Mouse (Mus musculus): Measurements from ENCODE around the gene Fgf23. TPM values are rescaled to one million over a fixed set of nuclear protein-coding genes. Genes with fewer than 3 reads are reported as not detected.
A peak's percentile ranks its signal among the peaks of the same experiment; 100 is the strongest.

The Fgf23 gene
- 0.11 TPM in 1 of 2 replicates, not detected in the other for polyA plus RNA-seq (2016; fragmentation: Nextera tagmentation; extraction: Ambion mirVana)

DNA sequence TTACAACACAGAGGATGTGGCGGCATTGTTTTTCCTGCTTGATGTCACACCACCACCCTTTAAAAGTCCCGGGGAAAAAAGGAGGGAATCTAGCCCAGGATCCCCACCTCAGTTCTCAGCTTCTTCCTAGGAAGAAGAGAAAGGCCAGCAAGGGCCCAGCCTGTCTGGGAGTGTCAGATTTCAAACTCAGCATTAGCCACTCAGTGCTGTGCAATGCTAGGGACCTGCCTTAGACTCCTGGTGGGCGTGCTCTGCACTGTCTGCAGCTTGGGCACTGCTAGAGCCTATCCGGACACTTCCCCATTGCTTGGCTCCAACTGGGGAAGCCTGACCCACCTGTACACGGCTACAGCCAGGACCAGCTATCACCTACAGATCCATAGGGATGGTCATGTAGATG is at the start of gene Fgf23:
Gene Fgf23, plus strand, starts transcription at position 86 of the 400 bp plus-strand sequence.
- Histone ChIP-seq H3K4me2 (peak within 1 kb of the TSS; percentile 33), H3K4me3 (replicated peaks) (no peak within 1 kb of the TSS), H3K36me3 (no peaks in the 10 kb centered on the region), H3K4me1 (replicated peaks) (peaks cover 8% of the 10 kb centered on the region), H3K27ac (no peak within 1 kb of the TSS), H3K9ac (replicated peaks) (peak within 1 kb of the TSS; percentile 31; the same call in 1 of the 2 replicates), H3K27me3 (peaks cover 5% of the 10 kb centered on the region; the same call in 1 of the 2 replicates), H3K9me3 (no peaks in the 10 kb centered on the region)
- peak; percentile 90 for ATAC-seq (ENCODE audit: insufficient number of reproducible peaks, insufficient read depth, low FRiP score, low TSS enrichment, low read depth)
- WGBS, result 6% methylated on average over 5 of the region's 5 CpGs

DNA sequence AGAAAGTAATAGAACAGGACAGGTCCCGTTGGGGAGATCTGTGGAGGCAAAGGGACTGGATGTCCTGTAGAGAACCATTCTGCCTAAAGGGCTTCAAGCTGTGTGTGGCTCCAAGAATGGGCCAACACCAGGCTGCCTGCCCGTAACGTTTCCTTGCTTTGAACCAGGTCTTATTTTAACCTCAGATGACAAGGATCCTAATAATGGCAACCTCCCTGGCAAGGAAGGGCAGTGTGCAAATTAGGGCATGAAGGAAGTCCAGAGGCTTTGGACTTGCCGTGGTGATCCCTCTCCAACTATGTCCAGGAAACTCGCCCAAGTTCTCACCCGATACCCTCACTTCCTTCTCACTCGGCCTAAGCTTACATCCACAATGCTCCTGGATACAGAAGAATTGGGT is 47.9 kb upstream of the Fgf23 start:
- peaks cover 19% of the 10 kb centered on the region for H3K4me1 ChIP-seq (replicated peaks)
- H3K36me3 ChIP-seq, result no peaks in the 10 kb centered on the region
- no peak overlapping the region for H3K9ac ChIP-seq (replicated peaks)
- no peaks in the 10 kb centered on the region for H3K9me3 ChIP-seq
- no peak for ATAC-seq (ENCODE audit: insufficient number of reproducible peaks, insufficient read depth, low FRiP score, low TSS enrichment, low read depth)
- H3K27me3 ChIP-seq, result peaks cover 32% of the 10 kb centered on the region
- no peak overlapping the region for H3K4me3 ChIP-seq (replicated peaks)
- no peak overlapping the region for H3K4me2 ChIP-seq
- H3K27ac ChIP-seq, result no peak overlapping the region
- WGBS, result 67% methylated on average over 7 of the region's 7 CpGs

DNA sequence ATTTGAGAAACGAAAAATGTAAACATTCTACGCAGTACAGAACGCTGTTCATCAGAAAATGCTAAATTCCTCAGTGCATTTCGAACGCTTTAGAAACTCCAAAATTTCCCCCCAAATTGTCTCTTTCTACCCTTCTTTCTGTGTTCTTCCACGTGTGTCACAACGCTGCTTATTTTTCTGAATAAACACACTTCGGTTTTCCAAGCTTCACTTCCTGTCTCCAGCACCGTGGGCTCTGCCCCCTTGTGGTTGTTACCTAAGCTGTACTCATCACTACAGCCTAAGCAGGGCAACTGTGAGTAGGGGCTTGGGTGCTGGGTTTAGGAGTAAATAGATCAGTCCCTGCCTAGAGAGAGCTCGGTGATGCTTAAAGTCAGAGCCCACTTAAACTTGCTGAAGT is 37.9 kb upstream of the Fgf23 start:
- H3K27me3 ChIP-seq, result no peaks in the 10 kb centered on the region
- no peak overlapping the region for H3K27ac ChIP-seq
- no peaks in the 10 kb centered on the region for H3K36me3 ChIP-seq
- 0 out of 2 replicates have a peak overlapping the region, but pooled peaks have one; percentile 12 for H3K4me3 ChIP-seq (replicated peaks)
- no peaks in the 10 kb centered on the region for H3K9me3 ChIP-seq
- H3K9ac ChIP-seq (replicated peaks), result no peak overlapping the region
- 38% methylated on average over 10 of the region's 10 CpGs for WGBS
- no peak for ATAC-seq (ENCODE audit: insufficient number of reproducible peaks, insufficient read depth, low FRiP score, low TSS enrichment, low read depth)
- H3K4me1 ChIP-seq (replicated peaks), result no peaks in the 10 kb centered on the region
- peak overlapping the region; percentile 30 for H3K4me2 ChIP-seq

DNA sequence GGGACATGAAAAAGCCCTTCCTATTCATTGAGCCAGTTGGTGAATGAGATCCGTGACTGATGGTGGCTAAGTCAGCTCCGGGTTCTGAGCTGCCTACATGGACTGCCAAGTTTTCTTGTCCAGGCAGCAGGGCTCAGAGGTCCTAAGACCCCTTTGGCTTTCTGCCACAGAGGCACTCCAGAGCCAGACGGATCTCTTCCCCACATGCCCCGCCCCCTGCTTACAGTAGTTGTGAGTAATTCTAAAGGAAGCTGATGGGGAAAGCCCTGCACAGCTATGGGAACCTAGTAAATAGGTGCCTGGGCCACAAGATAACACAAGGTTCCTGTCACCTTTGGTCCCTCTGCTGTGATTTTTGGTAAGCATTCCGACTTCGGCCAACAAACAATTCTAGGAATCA is 27.8 kb upstream of the Fgf23 start:
- Histone ChIP-seq H3K36me3 (no peaks in the 10 kb centered on the region), H3K9me3 (no peaks in the 10 kb centered on the region), H3K27me3 (no peaks in the 10 kb centered on the region), H3K9ac (replicated peaks) (no peak overlapping the region), H3K4me3 (replicated peaks) (no peak overlapping the region), H3K4me2 (no peak overlapping the region), H3K27ac (no peak overlapping the region), H3K4me1 (replicated peaks) (peaks cover 3% of the 10 kb centered on the region)
- WGBS, result 64% methylated on average over 6 of the region's 6 CpGs
- ATAC-seq (ENCODE audit: insufficient number of reproducible peaks, insufficient read depth, low FRiP score, low TSS enrichment, low read depth), result no peak

DNA sequence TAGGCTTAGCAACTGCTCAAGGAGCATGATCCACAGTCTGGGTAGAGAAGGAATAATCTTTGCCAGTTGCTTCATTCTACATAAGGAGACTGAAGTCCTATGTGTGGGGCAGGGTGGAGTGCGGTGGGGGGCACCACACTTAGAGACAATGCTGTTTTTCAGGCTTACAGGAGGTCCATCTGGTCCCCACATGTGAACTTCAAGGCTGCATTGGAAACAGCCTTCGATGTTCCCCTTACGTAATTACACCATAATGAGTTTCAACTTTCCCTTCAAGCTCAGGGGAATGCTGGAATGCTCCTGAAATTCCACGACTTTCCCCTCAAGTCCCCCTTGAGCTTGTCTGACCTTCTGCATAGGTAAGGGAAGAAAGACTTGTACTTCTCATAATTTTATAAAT is 21.9 kb upstream of the Fgf23 start:
- WGBS, result 4% methylated on average over 4 of the region's 4 CpGs
- no peaks in the 10 kb centered on the region for H3K9me3 ChIP-seq
- peak; percentile 87; the same call in 1 of the 2 replicates for ATAC-seq (ENCODE audit: insufficient number of reproducible peaks, insufficient read depth, low FRiP score, low TSS enrichment, low read depth)
- H3K4me2 ChIP-seq, result no peak overlapping the region
- no peaks in the 10 kb centered on the region for H3K27me3 ChIP-seq
- peak overlapping the region; percentile 54 for H3K27ac ChIP-seq
- no peak overlapping the region for H3K9ac ChIP-seq (replicated peaks)
- peaks cover 18% of the 10 kb centered on the region for H3K4me1 ChIP-seq (replicated peaks)
- no peaks in the 10 kb centered on the region for H3K36me3 ChIP-seq
- no peak overlapping the region for H3K4me3 ChIP-seq (replicated peaks)

DNA sequence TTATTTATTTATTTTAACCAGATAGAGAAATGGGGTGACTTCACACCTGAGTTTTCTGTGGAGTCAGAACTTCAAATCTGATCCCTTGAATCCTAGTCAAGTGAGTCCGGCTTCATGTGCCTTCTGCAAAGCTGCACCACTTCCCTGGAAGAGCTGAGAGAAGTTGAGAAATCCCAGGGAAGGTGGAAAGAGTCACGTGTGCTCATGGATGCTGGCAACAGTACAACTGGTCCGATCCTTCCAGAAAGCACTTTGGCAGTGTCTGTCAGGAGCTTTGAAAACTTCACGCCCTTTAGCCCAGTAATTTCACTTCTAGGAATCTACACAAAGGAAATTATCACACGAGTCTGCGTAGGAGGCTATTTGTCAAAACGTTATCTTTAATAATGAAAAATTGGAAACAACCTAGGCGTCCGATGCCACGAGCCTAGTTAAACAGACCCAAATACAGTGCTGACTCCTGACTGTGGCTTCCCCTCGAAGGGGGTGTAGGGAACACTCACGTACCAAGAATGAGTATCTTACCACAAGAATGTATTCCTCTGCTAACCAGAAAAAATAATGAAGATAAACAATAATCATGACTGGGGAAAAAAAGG is 15.6 kb upstream of the Fgf23 start:
- ATAC-seq (ENCODE audit: insufficient number of reproducible peaks, insufficient read depth, low FRiP score, low TSS enrichment, low read depth), result no peak
- Histone ChIP-seq H3K36me3 (no peaks in the 10 kb centered on the region), H3K9ac (replicated peaks) (no peak overlapping the region), H3K27ac (no peak overlapping the region), H3K9me3 (no peaks in the 10 kb centered on the region), H3K27me3 (no peaks in the 10 kb centered on the region), H3K4me2 (no peak overlapping the region), H3K4me3 (replicated peaks) (no peak overlapping the region), H3K4me1 (replicated peaks) (no peaks in the 10 kb centered on the region)
- WGBS, result 85% methylated on average over 12 of the region's 12 CpGs

DNA sequence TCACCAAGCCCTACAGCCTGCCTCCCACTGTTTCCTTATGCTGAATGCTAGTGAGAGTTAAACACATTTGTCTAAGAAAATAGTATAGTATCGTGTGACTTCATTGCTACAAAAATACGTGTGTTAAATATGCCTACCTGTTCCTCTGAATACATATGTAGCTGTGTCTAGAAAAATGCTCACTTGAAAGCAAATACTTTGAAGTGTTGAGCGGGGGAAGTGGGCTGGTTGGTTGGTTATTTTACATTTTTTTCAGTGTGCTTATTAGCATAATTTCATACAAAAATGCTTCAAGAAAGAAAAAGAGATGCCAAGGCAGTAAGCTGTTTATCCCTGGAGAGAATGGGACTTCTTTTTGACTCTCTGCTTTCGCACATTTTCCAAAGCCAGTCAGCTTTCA is 12.7 kb upstream of the Fgf23 start:
- Histone ChIP-seq H3K4me1 (replicated peaks) (peaks cover 6% of the 10 kb centered on the region), H3K27me3 (peaks cover 17% of the 10 kb centered on the region; the same call in 1 of the 2 replicates), H3K27ac (no peak overlapping the region), H3K36me3 (no peaks in the 10 kb centered on the region), H3K4me2 (no peak overlapping the region), H3K9me3 (no peaks in the 10 kb centered on the region), H3K4me3 (replicated peaks) (no peak overlapping the region), H3K9ac (replicated peaks) (no peak overlapping the region)
- ATAC-seq (ENCODE audit: insufficient number of reproducible peaks, insufficient read depth, low FRiP score, low TSS enrichment, low read depth), result no peak
- 84% methylated on average over 4 of the region's 4 CpGs for WGBS

DNA sequence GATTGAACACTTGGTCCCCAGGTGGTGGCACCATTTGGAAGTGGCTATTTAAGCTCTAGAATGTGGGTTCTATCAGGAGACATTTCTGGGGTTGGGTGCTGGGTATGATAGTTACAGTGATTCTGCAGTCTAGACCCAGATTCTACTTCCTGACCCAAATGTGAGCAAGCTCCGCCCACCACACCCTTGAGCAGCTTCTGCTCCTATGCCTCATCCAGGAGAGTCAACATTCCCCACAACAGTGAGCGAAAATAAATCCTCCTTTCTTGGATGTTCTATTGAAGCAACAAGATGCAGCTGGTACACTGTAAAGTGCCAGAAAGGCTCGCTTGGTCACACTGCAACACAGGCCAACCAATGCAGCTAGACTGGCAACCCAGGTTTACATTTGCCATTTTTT is 8.8 kb upstream of the Fgf23 start:
- WGBS, result 79% methylated on average over 3 of the region's 3 CpGs
- no peaks in the 10 kb centered on the region for H3K36me3 ChIP-seq
- no peak overlapping the region for H3K27ac ChIP-seq
- H3K4me2 ChIP-seq, result no peak overlapping the region
- no peak overlapping the region for H3K9ac ChIP-seq (replicated peaks)
- H3K9me3 ChIP-seq, result no peaks in the 10 kb centered on the region
- peaks cover 7% of the 10 kb centered on the region for H3K4me1 ChIP-seq (replicated peaks)
- ATAC-seq (ENCODE audit: insufficient number of reproducible peaks, insufficient read depth, low FRiP score, low TSS enrichment, low read depth), result no peak
- no peak overlapping the region for H3K4me3 ChIP-seq (replicated peaks)
- H3K27me3 ChIP-seq, result peaks cover 26% of the 10 kb centered on the region

DNA sequence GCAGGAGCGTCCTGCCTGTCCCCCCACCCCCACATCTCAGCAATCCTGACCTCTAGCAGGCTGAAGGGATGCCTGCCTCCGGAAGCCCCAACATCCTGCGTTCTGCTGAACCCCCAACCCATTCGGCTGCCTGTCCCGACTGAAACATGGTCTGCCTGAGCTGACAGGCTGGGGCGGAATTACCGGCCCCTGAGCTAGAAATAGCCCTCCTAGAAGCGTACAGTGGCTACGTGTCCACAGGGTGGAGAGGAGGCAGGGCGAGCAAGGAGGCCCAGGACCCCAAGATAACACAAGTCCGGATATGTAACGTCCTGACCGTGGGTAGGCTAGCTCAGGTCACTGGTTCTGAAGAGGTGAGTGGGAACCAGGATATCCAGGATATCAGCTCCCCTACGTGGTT is 7.9 kb upstream of the Fgf23 start:
- Histone ChIP-seq H3K4me2 (peak overlapping the region; percentile 35), H3K36me3 (no peaks in the 10 kb centered on the region), H3K27me3 (peaks cover 26% of the 10 kb centered on the region), H3K4me1 (replicated peaks) (peaks cover 7% of the 10 kb centered on the region), H3K9me3 (no peaks in the 10 kb centered on the region), H3K9ac (replicated peaks) (peak overlapping the region; percentile 28; the same call in 1 of the 2 replicates), H3K4me3 (replicated peaks) (no peak overlapping the region), H3K27ac (no peak overlapping the region)
- WGBS, result 4% methylated on average over 14 of the region's 14 CpGs
- ATAC-seq (ENCODE audit: insufficient number of reproducible peaks, insufficient read depth, low FRiP score, low TSS enrichment, low read depth), result no peak

DNA sequence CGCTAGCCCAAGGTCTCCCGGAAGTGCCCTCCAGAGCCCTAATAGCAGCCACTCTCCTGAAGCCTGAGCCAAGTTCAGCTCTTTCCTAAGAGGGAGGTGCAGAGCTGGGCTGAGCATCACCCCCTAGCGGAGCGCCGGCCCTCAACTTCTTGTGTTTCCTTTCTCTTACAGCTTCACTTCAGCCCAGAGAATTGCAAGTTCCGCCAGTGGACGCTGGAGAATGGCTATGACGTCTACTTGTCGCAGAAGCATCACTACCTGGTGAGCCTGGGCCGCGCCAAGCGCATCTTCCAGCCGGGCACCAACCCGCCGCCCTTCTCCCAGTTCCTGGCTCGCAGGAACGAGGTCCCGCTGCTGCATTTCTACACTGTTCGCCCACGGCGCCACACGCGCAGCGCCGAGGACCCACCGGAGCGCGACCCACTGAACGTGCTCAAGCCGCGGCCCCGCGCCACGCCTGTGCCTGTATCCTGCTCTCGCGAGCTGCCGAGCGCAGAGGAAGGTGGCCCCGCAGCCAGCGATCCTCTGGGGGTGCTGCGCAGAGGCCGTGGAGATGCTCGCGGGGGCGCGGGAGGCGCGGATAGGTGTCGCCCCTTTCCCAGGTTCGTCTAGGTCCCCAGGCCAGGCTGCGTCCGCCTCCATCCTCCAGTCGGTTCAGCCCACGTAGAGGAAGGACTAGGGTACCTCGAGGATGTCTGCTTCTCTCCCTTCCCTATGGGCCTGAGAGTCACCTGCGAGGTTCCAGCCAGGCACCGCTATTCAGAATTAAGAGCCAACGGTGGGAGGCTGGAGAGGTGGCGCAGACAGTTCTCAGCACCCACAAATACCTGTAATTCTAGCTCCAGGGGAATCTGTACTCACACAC is 7.4 kb downstream of the Fgf23 start:
- WGBS, result 1% methylated on average over 59 of the region's 59 CpGs
- H3K4me3 ChIP-seq (replicated peaks), result peak overlapping the region; percentile 64
- H3K27ac ChIP-seq, result 0 out of 2 replicates have a peak overlapping the region, but pooled peaks have one; percentile 23
- H3K27me3 ChIP-seq, result peaks cover 36% of the 10 kb centered on the region
- H3K4me2 ChIP-seq, result peak overlapping the region; percentile 95
- ATAC-seq (ENCODE audit: insufficient number of reproducible peaks, insufficient read depth, low FRiP score, low TSS enrichment, low read depth), result peak; percentile 78
- H3K36me3 ChIP-seq, result no peaks in the 10 kb centered on the region
- peak overlapping the region; percentile 78 for H3K9ac ChIP-seq (replicated peaks)
- H3K9me3 ChIP-seq, result no peaks in the 10 kb centered on the region
- 0 out of 2 replicates have a peak, but pooled peaks cover 6% of the 10 kb centered on the region for H3K4me1 ChIP-seq (replicated peaks)

DNA sequence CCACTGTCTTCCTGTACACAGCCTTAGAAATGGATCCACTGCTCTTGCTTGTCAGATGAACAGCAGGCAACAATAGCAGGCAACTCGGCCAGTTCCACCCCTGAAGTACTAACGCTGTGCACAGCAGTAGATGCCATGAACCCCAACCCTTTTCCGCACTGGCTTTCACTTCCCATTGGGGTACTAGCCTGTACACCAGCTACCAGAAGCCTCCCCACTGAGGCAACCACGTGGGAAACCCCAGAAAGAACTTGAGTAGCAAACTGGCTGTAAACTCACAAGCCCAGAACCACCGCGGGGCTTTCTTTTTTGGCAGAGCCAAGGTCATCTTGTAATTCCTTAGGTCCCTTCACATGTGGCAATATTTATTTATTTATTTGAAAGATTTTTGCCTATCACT is 9.1 kb downstream of the Fgf23 start:
- Histone ChIP-seq H3K27me3 (peaks cover 31% of the 10 kb centered on the region), H3K9ac (replicated peaks) (no peak overlapping the region), H3K4me3 (replicated peaks) (no peak overlapping the region), H3K4me2 (no peak overlapping the region), H3K9me3 (no peaks in the 10 kb centered on the region), H3K36me3 (no peaks in the 10 kb centered on the region), H3K4me1 (replicated peaks) (0 out of 2 replicates have a peak, but pooled peaks cover 6% of the 10 kb centered on the region), H3K27ac (no peak overlapping the region)
- no peak for ATAC-seq (ENCODE audit: insufficient number of reproducible peaks, insufficient read depth, low FRiP score, low TSS enrichment, low read depth)
- WGBS, result 72% methylated on average over 6 of the region's 6 CpGs

All from limb, embryonic 12.5 days (tissue).